Mouse (Mus musculus) lung, postnatal 0 days (tissue): ENCODE data around the gene Ethe1.

Experiments used
- CTCF ChIP-seq: IDR thresholded peaks from 2 replicates; pipeline ENCODE4 v1.5.1; 2016; ENCODE audit warnings: antibody characterized with exemption, mild to moderate bottlenecking
- EP300 ChIP-seq: IDR thresholded peaks from 2 replicates; pipeline ENCODE4 v1.6.1; 2016; ENCODE audit warnings: antibody characterized with exemption, mild to moderate bottlenecking, control low read depth

DNA sequence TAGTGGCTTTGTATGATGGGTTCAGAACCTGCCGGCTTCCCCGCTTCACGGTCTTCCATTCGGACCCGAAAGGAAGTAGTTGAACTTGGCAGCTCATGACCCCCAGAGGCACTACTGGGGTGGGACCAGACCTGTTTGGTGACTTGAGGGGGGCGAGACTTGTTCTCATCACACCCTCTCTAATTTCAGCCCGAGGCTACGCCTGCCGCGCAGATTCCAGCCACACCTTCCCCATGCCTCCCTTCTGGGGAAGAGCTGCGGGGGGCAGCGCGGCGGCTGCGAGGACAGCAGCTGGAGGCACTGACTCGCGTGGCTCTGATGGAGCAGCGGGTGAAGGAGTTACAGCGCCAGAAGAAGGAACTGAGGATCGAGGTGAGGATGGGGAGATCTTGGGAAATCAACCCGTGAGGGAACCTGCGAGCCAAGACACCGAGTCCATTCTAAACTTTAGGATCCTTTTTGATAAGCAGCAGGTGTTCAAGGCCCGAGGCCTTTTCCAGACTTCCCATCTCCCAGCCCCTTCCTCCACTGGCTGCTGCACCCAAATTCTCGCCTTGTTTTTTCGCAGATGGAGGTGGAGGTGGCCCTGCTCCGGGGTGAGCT is 25.1 kb downstream of the Ethe1 start:
- no peak for TF ChIP-seq EP300
- TF ChIP-seq CTCF, result no peak
